Mouse (Mus musculus) kidney, adult 2 months (tissue): ENCODE measurements around the gene Cenpf. TPM values are rescaled to one million over a fixed set of nuclear protein-coding genes. Genes with fewer than 3 reads are reported as not detected.

Source experiments
- DNase-seq: peaks from one replicate; pipeline ENCODE4 v3.0.0; 2021
- H3K27ac ChIP-seq: fragments of 200-500 bp; 2 replicates; pipeline ENCODE4 v1.5.1; 2012; ENCODE audit warnings: low read depth, low read length, control low read depth, inconsistent platforms; ENCODE audit not compliant: insufficient read depth
- H3K27me3 ChIP-seq: fragments of 200-500 bp; replicated peaks from 2 replicates; pipeline ENCODE4 v1.6.1; 2012; ENCODE audit warnings: mild to moderate bottlenecking, moderate library complexity, low read length, inconsistent platforms; ENCODE audit not compliant: control insufficient read depth, insufficient read depth
- H3K36me3 ChIP-seq: fragments of 200-500 bp; 2 replicates; pipeline ENCODE4 v1.6.1; 2012; ENCODE audit warnings: mild to moderate bottlenecking, moderate library complexity, low read length, inconsistent platforms; ENCODE audit not compliant: control insufficient read depth, insufficient read depth
- H3K4me1 ChIP-seq: fragments of 200-500 bp; 2 replicates; pipeline ENCODE4 v1.6.1; 2011; ENCODE audit warnings: low read length; ENCODE audit not compliant: control insufficient read depth, insufficient read depth
- H3K4me3 ChIP-seq: fragments of 200-500 bp; 2 replicates; pipeline ENCODE4 v1.5.1; 2011; ENCODE audit warnings: mild to moderate bottlenecking, low read depth, low read length, control low read depth; ENCODE audit not compliant: insufficient read depth
- CTCF ChIP-seq: fragments of 200-500 bp; conservative IDR thresholded peaks from 2 replicates; pipeline ENCODE4 v1.5.1; 2011; ENCODE audit warnings: low read depth, mild to moderate bottlenecking, control low read depth, low read length, moderate library complexity, mixed read lengths; ENCODE audit not compliant: insufficient read depth, insufficient read length
- POLR2A ChIP-seq: fragments of 200-500 bp; IDR thresholded peaks from one replicate; pipeline ENCODE4 v1.6.1; 2011; ENCODE audit warnings: low read depth, low read length, control low read depth
- WGBS: fragments of 180-500 bp; shearing (Covaris S2); methylation state at CpG from one replicate; pipeline ENCODE4 v1.1.7; 2018; 5-methylcytosine and 5-hydroxymethylcytosine counted together
- polyA plus RNA-seq: library from polyadenylated mRNA; depleted of rRNA; stranded (reverse); fragments of >200 nt; gene quantifications from 2 replicates; pipeline ENCODE4 v1.2.3, GENCODE M21; 2012

Gene Cenpf
- polyA plus RNA-seq, 1 experiment: 0.14 TPM

DNA sequence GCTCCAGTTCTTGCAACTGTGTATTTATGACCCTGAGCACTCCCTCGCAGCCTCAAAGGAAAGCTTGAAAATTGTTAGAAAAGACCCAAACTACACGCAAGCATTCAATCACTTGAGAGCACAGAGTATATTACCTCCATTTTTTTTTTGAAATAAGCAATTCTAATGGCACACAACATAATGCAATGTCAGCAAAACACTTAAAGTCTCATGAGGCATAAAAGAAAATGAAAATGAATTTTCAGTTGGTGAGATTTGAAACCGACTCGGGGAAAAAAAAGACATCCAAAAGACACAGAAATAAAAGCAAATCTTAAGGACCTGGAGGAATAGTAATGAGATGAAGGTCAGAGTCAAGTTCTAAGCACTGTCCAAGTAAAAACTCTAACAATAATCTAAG is 11.9 kb downstream of the Cenpf start:
- DNase-seq: no peak
- Histone ChIP-seq H3K27me3 (no peaks in the 10 kb centered on the region), H3K4me1 (no peaks in the 10 kb centered on the region), H3K27ac (no peak overlapping the region), H3K36me3 (no peaks in the 10 kb centered on the region), H3K4me3 (no peak overlapping the region)
- 85% methylated on average over 4 of the region's 4 CpGs for WGBS
- TF ChIP-seq CTCF (no peak), POLR2A (no peak)

DNA sequence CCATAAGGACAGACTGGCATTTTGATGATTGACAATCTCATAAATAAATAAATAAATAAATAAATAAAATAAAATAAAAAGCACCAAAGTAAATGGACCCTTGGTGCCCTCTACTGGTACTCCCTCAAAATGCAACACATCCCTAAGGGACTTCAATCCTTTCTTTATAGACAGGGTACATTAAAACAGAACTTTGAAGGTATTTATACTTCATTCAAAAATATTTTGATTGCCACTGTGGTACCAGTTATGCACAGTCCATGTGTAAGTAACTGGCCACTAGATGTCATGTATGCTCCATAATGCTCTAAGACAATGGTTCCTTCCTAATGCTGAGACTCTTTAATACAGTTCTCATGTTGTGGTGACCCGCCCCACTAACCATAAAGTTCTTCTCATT is 12.5 kb downstream of the Cenpf start:
- Histone ChIP-seq H3K27ac (no peak overlapping the region), H3K36me3 (no peaks in the 10 kb centered on the region), H3K4me1 (no peaks in the 10 kb centered on the region), H3K27me3 (no peaks in the 10 kb centered on the region), H3K4me3 (no peak overlapping the region)
- TF ChIP-seq POLR2A: no peak
- no peak for TF ChIP-seq CTCF
- WGBS: 95% methylated on average over 1 of the region's 1 CpGs
- peak; percentile 53 for DNase-seq

DNA sequence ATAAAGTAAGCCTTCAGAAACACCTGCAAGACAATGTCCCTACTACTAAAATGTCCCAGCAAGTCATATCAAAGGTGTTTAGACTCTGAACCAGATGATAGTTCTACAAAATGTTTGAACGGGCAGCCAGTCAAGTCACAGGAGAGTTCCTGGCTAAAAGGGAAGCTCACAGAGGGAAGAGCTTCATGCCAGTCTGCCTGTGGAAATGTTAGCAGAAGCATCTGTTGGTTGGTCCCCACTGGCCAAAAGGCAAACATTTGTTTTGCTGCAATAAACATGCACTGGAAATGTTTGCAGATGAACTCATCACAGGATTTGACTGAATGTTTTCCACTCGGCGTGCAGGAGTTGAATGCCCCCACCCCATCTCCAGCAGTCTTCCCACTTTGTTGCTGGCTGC is 21.9 kb downstream of the Cenpf start:
- no peak for TF ChIP-seq POLR2A
- no peak for TF ChIP-seq CTCF
- WGBS: 88% methylated on average over 3 of the region's 3 CpGs
- DNase-seq: no peak
- no peaks in the 10 kb centered on the region for H3K36me3 ChIP-seq
- no peak overlapping the region for H3K4me3 ChIP-seq
- H3K27me3 ChIP-seq: no peaks in the 10 kb centered on the region
- H3K4me1 ChIP-seq: no peaks in the 10 kb centered on the region
- H3K27ac ChIP-seq: no peak overlapping the region

DNA sequence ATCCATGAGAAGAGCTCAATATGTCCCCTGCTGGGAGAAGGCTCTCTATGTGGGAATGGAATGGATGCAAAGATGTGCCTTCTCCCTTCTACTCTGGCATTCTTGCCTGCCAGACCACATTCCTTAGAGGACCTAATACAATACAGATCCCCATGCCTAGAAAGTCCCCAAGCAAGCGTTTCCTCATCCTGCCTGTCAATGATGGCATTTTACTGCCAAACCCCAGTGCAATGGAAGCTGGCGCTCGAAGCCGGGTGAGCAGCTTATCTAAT is 23.1 kb downstream of the Cenpf start:
- DNase-seq: no peak
- H3K4me1 ChIP-seq: no peaks in the 10 kb centered on the region
- no peaks in the 10 kb centered on the region for H3K27me3 ChIP-seq
- TF ChIP-seq CTCF (no peak), POLR2A (no peak)
- H3K36me3 ChIP-seq: no peaks in the 10 kb centered on the region
- no peak overlapping the region for H3K4me3 ChIP-seq
- H3K27ac ChIP-seq: no peak overlapping the region
- WGBS: 91% methylated on average over 4 of the region's 4 CpGs

DNA sequence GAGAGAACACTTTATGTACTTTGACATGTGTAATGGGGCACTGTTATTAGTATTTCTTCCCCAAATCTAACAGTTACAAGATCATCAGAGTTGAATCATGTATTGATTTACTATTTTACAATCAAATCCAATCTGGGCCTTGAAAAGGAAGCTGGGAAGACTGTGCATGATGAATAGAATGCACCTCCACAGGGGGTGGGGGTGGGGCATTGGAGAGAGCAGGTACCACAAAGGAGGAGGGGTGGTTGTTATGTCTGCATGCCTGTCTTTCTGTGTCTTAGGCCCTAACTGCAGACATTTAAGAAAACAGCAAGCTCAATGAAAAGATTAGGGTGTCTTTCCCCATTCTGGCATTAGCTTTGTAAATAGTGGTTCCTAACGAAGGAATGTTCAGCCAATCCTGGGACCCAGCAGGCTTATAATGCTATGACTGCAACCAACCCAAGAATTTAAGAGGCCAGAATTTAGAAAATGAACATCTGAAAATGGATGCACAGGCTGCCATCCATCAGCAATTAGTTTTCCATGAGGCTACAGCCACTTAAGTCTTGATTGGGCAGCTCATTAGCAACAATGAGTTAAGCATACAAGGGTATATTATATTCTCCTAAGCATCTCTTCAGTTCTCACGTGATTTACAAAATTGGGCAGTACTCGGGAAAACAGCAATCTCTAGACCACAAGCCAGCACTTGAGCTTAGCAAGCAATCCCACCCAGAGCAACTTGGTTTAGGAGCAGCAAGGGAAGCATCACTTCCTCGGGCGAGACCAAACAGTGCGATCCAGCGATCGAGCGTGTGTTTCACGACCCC is 23.6 kb downstream of the Cenpf start:
- Histone ChIP-seq H3K4me1 (no peaks in the 10 kb centered on the region), H3K4me3 (no peak overlapping the region), H3K36me3 (no peaks in the 10 kb centered on the region), H3K27me3 (no peaks in the 10 kb centered on the region), H3K27ac (no peak overlapping the region)
- no peak for DNase-seq
- TF ChIP-seq CTCF (no peak), POLR2A (no peak)
- WGBS: 94% methylated on average over 10 of the region's 10 CpGs

DNA sequence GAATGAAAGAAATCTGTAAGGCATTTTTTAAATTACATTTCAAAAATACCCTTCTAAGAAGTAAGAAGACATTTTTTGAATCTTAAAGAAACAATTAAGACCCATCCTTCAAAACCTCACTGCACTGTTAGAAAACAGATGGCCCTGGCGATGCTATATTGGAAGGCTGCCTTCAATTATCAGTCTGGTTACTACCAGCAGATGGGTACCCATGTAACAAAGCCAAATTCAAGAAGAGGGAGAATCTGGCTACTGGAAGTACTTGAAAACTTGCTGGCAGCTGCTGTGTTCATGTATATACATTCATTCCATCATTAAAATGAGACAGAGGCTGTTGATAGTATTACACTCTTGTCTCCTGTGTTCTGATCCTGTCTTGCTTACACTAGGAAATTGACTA is 24.4 kb downstream of the Cenpf start:
- DNase-seq: no peak
- TF ChIP-seq CTCF (no peak), POLR2A (no peak)
- no peaks in the 10 kb centered on the region for H3K4me1 ChIP-seq
- no peak overlapping the region for H3K4me3 ChIP-seq
- 100% methylated on average over 1 of the region's 1 CpGs for WGBS
- H3K27ac ChIP-seq: no peak overlapping the region
- no peaks in the 10 kb centered on the region for H3K27me3 ChIP-seq
- no peaks in the 10 kb centered on the region for H3K36me3 ChIP-seq

DNA sequence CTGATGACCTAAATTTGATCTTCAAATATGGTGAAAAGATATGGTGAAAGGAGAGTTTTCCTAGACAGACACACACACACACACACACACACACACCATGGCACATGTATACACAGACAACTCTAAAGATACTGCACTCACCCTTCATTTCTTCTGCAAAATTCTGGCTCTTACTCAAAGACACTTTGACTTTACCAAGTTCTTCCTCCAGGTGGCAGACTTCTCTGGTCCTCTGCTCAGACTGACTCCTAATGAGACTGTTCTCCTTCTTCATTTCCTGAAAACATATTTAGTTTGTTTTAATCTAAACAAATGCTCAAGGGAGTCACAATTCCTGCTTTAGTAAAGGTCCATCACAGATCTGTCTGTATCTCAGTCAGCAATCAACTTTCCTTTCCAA is 26.0 kb downstream of the Cenpf start:
- Histone ChIP-seq H3K4me1 (no peaks in the 10 kb centered on the region), H3K27me3 (no peaks in the 10 kb centered on the region), H3K36me3 (no peaks in the 10 kb centered on the region), H3K27ac (no peak overlapping the region), H3K4me3 (no peak overlapping the region)
- TF ChIP-seq POLR2A: no peak
- no peak for TF ChIP-seq CTCF
- peak; percentile 52 for DNase-seq
